Mouse (Mus musculus): ENCODE data around the gene Ift46. TPM values are rescaled to one million over a fixed set of nuclear protein-coding genes. Genes with fewer than 3 reads are reported as not detected.
"Not testable (repeated sequence)": the region's sequence is repeated elsewhere in the genome, so short reads cannot be mapped to it uniquely, and the experiment has no call there.

Gene Ift46
- polyA plus RNA-seq, 1 experiment, result 0.29 TPM

- H3K4me1 ChIP-seq (ENCODE audit: control insufficient read depth), result peaks cover 15% of the 10 kb centered on the region
- peaks cover 66% of the 10 kb centered on the region for H3K36me3 ChIP-seq (ENCODE audit: control insufficient read depth)
- no peaks in the 10 kb centered on the region for H3K27me3 ChIP-seq (ENCODE audit: control insufficient read depth)
- no peak for TF ChIP-seq TAL1 (IDR thresholded peaks at IDR 0.05; ENCODE audit: low read length)
- TF ChIP-seq GATA1 (IDR thresholded peaks at IDR 0.05; ENCODE audit: low read length), result no peak
- no peaks in the 10 kb centered on the region for H3K9me3 ChIP-seq (ENCODE audit: control insufficient read depth, low read length)
- no peak overlapping the region for H3K4me3 ChIP-seq (replicated peaks)
These were observed 6.8 kb upstream of the Ift46 start for GRCm38 (mm10) chr9:44760873-44761272.

GRCm38 (mm10) chr9:44768029-44768394 is 304 bp downstream of the Ift46 start:
- H3K36me3 ChIP-seq (ENCODE audit: control insufficient read depth); H3K27me3 ChIP-seq (ENCODE audit: control insufficient read depth); H3K9me3 ChIP-seq (ENCODE audit: control insufficient read depth, low read length): not testable (repeated sequence)
- Histone ChIP-seq H3K4me1 (ENCODE audit: control insufficient read depth) (peaks cover 35% of the 10 kb centered on the region), H3K4me3 (replicated peaks) (peak overlapping the region; percentile 96)

GRCm38 (mm10) chr9:44771376-44771775 is 3.7 kb downstream of the Ift46 start:
- Histone ChIP-seq H3K9me3 (ENCODE audit: control insufficient read depth, low read length) (no peaks in the 10 kb centered on the region; the same call in 1 of the 2 replicates), H3K4me1 (ENCODE audit: control insufficient read depth) (peaks cover 34% of the 10 kb centered on the region), H3K27me3 (ENCODE audit: control insufficient read depth) (no peaks in the 10 kb centered on the region), H3K36me3 (ENCODE audit: control insufficient read depth) (no peaks in the 10 kb centered on the region), H3K4me3 (replicated peaks) (no peak overlapping the region)
- TF ChIP-seq TAL1 (IDR thresholded peaks at IDR 0.05; ENCODE audit: low read length) (no peak), GATA1 (IDR thresholded peaks at IDR 0.05; ENCODE audit: low read length) (no peak)

GRCm38 (mm10) chr9:44772392-44772749 is 4.7 kb downstream of the Ift46 start:
- peaks cover 26% of the 10 kb centered on the region for H3K4me1 ChIP-seq (ENCODE audit: control insufficient read depth)
- no peaks in the 10 kb centered on the region for H3K27me3 ChIP-seq (ENCODE audit: control insufficient read depth)
- no peaks in the 10 kb centered on the region for H3K36me3 ChIP-seq (ENCODE audit: control insufficient read depth)
- H3K9me3 ChIP-seq (ENCODE audit: control insufficient read depth, low read length), result no peaks in the 10 kb centered on the region; the same call in 1 of the 2 replicates
- no peak for TF ChIP-seq GATA1 (IDR thresholded peaks at IDR 0.05; ENCODE audit: low read length)
- TF ChIP-seq TAL1 (IDR thresholded peaks at IDR 0.05; ENCODE audit: low read length), result no peak
- H3K4me3 ChIP-seq (replicated peaks), result peak overlapping the region; percentile 77

GRCm38 (mm10) chr9:44772750-44773651 is 5.3 kb downstream of the Ift46 start:
- no peaks in the 10 kb centered on the region for H3K36me3 ChIP-seq (ENCODE audit: control insufficient read depth)
- TF ChIP-seq GATA1 (IDR thresholded peaks at IDR 0.05; ENCODE audit: low read length) (peak; percentile 69), TAL1 (IDR thresholded peaks at IDR 0.05; ENCODE audit: low read length) (no peak)

GRCm38 (mm10) chr9:44792842-44793241 is 25.1 kb downstream of the Ift46 start:
- Histone ChIP-seq H3K9me3 (ENCODE audit: control insufficient read depth, low read length) (no peaks in the 10 kb centered on the region), H3K4me1 (ENCODE audit: control insufficient read depth) (no peaks in the 10 kb centered on the region), H3K27me3 (ENCODE audit: control insufficient read depth) (peaks cover 8% of the 10 kb centered on the region), H3K4me3 (replicated peaks) (no peak overlapping the region), H3K36me3 (ENCODE audit: control insufficient read depth) (peaks cover 16% of the 10 kb centered on the region)
- TF ChIP-seq GATA1 (IDR thresholded peaks at IDR 0.05; ENCODE audit: low read length), result no peak
- no peak for TF ChIP-seq TAL1 (IDR thresholded peaks at IDR 0.05; ENCODE audit: low read length)

More at GRCm38 (mm10) chr9:44772750-44773651, 5.3 kb downstream of the Ift46 start:
- Histone ChIP-seq H3K27me3 (ENCODE audit: control insufficient read depth) (no peaks in the 10 kb centered on the region), H3K9me3 (ENCODE audit: control insufficient read depth, low read length) (no peaks in the 10 kb centered on the region; the same call in 1 of the 2 replicates), H3K4me1 (ENCODE audit: control insufficient read depth) (peaks cover 26% of the 10 kb centered on the region), H3K4me3 (replicated peaks) (peak overlapping the region; percentile 77)

- no peak overlapping the region for H3K4me3 ChIP-seq (replicated peaks)
- H3K27me3 ChIP-seq (ENCODE audit: control insufficient read depth), result peaks cover 48% of the 10 kb centered on the region
- no peaks in the 10 kb centered on the region for H3K9me3 ChIP-seq (ENCODE audit: control insufficient read depth, low read length)
- TF ChIP-seq GATA1 (IDR thresholded peaks at IDR 0.05; ENCODE audit: low read length), result no peak
- no peak for TF ChIP-seq TAL1 (IDR thresholded peaks at IDR 0.05; ENCODE audit: low read length)
- no peaks in the 10 kb centered on the region; the same call in 1 of the 2 replicates for H3K36me3 ChIP-seq (ENCODE audit: control insufficient read depth)
- peaks cover 17% of the 10 kb centered on the region for H3K4me1 ChIP-seq (ENCODE audit: control insufficient read depth)
These were observed 30.6 kb downstream of the Ift46 start for GRCm38 (mm10) chr9:44798298-44798697.

- Histone ChIP-seq H3K4me3 (replicated peaks) (peak within 1 kb of the TSS; percentile 62), H3K9me3 (ENCODE audit: control insufficient read depth, low read length) (no peaks in the 10 kb centered on the region), H3K4me1 (ENCODE audit: control insufficient read depth) (peaks cover 17% of the 10 kb centered on the region), H3K36me3 (ENCODE audit: control insufficient read depth) (no peaks in the 10 kb centered on the region; the same call in 1 of the 2 replicates), H3K27me3 (ENCODE audit: control insufficient read depth) (peaks cover 48% of the 10 kb centered on the region)
- TF ChIP-seq TAL1 (IDR thresholded peaks at IDR 0.05; ENCODE audit: low read length) (no peak), GATA1 (IDR thresholded peaks at IDR 0.05; ENCODE audit: low read length) (no peak)
These were observed 31.6 kb downstream of the Ift46 start, which contains the start of gene Tmem25 for GRCm38 (mm10) chr9:44799102-44799957. Gene Tmem25, minus strand, starts transcription at chr9:44799307.

GRCm38 (mm10) chr9:44799958-44800324 is 32.2 kb downstream of the Ift46 start:
- no peak for TF ChIP-seq TAL1 (IDR thresholded peaks at IDR 0.05; ENCODE audit: low read length)
- TF ChIP-seq GATA1 (IDR thresholded peaks at IDR 0.05; ENCODE audit: low read length), result no peak
- Histone ChIP-seq H3K36me3 (ENCODE audit: control insufficient read depth) (peaks cover 3% of the 10 kb centered on the region), H3K4me3 (replicated peaks) (peak overlapping the region; percentile 62), H3K27me3 (ENCODE audit: control insufficient read depth) (peaks cover 48% of the 10 kb centered on the region), H3K9me3 (ENCODE audit: control insufficient read depth, low read length) (no peaks in the 10 kb centered on the region), H3K4me1 (ENCODE audit: control insufficient read depth) (peaks cover 17% of the 10 kb centered on the region)

Measured in erythroblast, embryonic 14.5 days (primary cell).